Comparison of ENCODE assay signal across 7 mouse cellular contexts in genomic region chr4:139252051-139252760, GRCm38 (mm10). TPM values are rescaled to one million over a fixed set of nuclear protein-coding genes. Genes with fewer than 3 reads are reported as not detected.
A peak's percentile ranks its signal among the peaks of the same experiment; 100 is the strongest.
DNase-seq lines count a peak whose midpoint lies in the region; ATAC-seq and TF ChIP-seq lines count a peak whose summit lies in the region.

No protein-coding gene starts in this region.

- TF ChIP-seq POLR2A in cortical plate, adult 2 months (IDR thresholded peaks at IDR 0.05; ENCODE audit: extremely low read depth, insufficient read depth, low read length), result no peak

- ATAC-seq in intestine, embryonic 14.5 days (replicated peaks; ENCODE audit: low FRiP score, low TSS enrichment, low read depth), result peak; percentile 67
- 0 out of 2 replicates have a peak, but pooled peaks have one; percentile 50 for ATAC-seq in midbrain, embryonic 11.5 days (ENCODE audit: low FRiP score)

- H3K4me2 ChIP-seq in intestine, embryonic 14.5 days (ENCODE audit: low read length), result 0 out of 2 replicates have a peak overlapping the region, but pooled peaks have one; percentile 15
- no peak overlapping the region for H3K4me2 ChIP-seq in midbrain, embryonic 11.5 days

- intact Hi-C loops in gastrocnemius, postnatal 14 days (cut with DNase I; ENCODE audit: low total_unique reads), result loop anchor here (5.0 kb wide), 1 partner anchor 165 kb away; no protein-coding TSS in a partner anchor
- intact Hi-C loops in left cerebral cortex, postnatal 14 days (cut with DNase I), result loop anchor here (10.0 kb wide), 1 partner anchor 157 kb away; the partner anchor contains the start of gene Nbl1

- H3K36me3 ChIP-seq in intestine, embryonic 14.5 days (ENCODE audit: control insufficient read depth, insufficient read depth, low read length), result peaks cover 21% of the 10 kb centered on the region
- H3K36me3 ChIP-seq in midbrain, embryonic 11.5 days (ENCODE audit: control insufficient read depth, insufficient read depth, low read length), result no peaks in the 10 kb centered on the region

- TF ChIP-seq CTCF in cortical plate, adult 2 months (IDR thresholded peaks at IDR 0.05; ENCODE audit: extremely low read depth, insufficient read depth, low read length), result peak; percentile 60

- no peaks in the 10 kb centered on the region for H3K27me3 ChIP-seq in intestine, embryonic 14.5 days (replicated peaks; ENCODE audit: control insufficient read depth, insufficient read depth, low read length)
- H3K27me3 ChIP-seq in midbrain, embryonic 11.5 days (ENCODE audit: control insufficient read depth, insufficient read depth, low read length), result no peaks in the 10 kb centered on the region

- no peak overlapping the region for H3K27ac ChIP-seq in cortical plate, adult 2 months (ENCODE audit: insufficient read depth, low read length)
- peak overlapping the region; percentile 83 for H3K27ac ChIP-seq in intestine, embryonic 14.5 days (ENCODE audit: low read depth)
- no peak overlapping the region for H3K27ac ChIP-seq in midbrain, embryonic 11.5 days (ENCODE audit: low read depth, low read length)

- no peaks in the 10 kb centered on the region; the same call in 1 of the 2 replicates for H3K4me1 ChIP-seq in cortical plate, adult 2 months (ENCODE audit: control insufficient read depth, insufficient read depth, low read length)
- H3K4me1 ChIP-seq in intestine, embryonic 14.5 days (replicated peaks; ENCODE audit: control insufficient read depth, insufficient read depth, low read length), result peaks cover 48% of the 10 kb centered on the region
- H3K4me1 ChIP-seq in midbrain, embryonic 11.5 days (ENCODE audit: control insufficient read depth, insufficient read depth, low read length), result peaks cover 8% of the 10 kb centered on the region; the same call in 1 of the 2 replicates

- H3K9me3 ChIP-seq in intestine, embryonic 14.5 days (ENCODE audit: control insufficient read depth, low read length), result no peaks in the 10 kb centered on the region
- H3K9me3 ChIP-seq in midbrain, embryonic 11.5 days (ENCODE audit: control insufficient read depth, low read length), result no peaks in the 10 kb centered on the region

- no peak overlapping the region for H3K4me3 ChIP-seq in cortical plate, adult 2 months (ENCODE audit: insufficient read depth, low read length)
- no peak overlapping the region for H3K4me3 ChIP-seq in intestine, embryonic 14.5 days (ENCODE audit: low read depth, low read length)
- H3K4me3 ChIP-seq in midbrain, embryonic 11.5 days (ENCODE audit: low read depth, low read length), result no peak overlapping the region

- 37% methylated on average over 22 of the region's 22 CpGs for WGBS in intestine, embryonic 14.5 days
- WGBS in midbrain, embryonic 11.5 days, result 60% methylated on average over 22 of the region's 22 CpGs

- peak overlapping the region; percentile 39; the same call in 1 of the 2 replicates for H3K9ac ChIP-seq in intestine, embryonic 14.5 days (ENCODE audit: low read length)
- no peak overlapping the region for H3K9ac ChIP-seq in midbrain, embryonic 11.5 days (ENCODE audit: low read length)

- peak; percentile 92 to 97 for DNase-seq in adrenal gland, adult (ENCODE audit: inconsistent age in 2 of 2, low spot score in 1 of 2)
- peak; percentile 77 for DNase-seq in gastrocnemius, postnatal 14 days
- DNase-seq in intestine, embryonic 14.5 days (ENCODE audit: low spot score), result peak; percentile 92
- DNase-seq in left cerebral cortex, postnatal 14 days (ENCODE audit: low spot score in 2 of 2), result peak; percentile 69 to 75
- peak; percentile 90 for DNase-seq in midbrain, embryonic 11.5 days (ENCODE audit: low spot score, missing footprints)
- peak; percentile 74 for DNase-seq in skeletal muscle tissue, adult 2 months (ENCODE audit: low read depth, low spot score)

RNA-seq across cellular contexts. Expression of gene Pqlc2, which starts 58.3 kb away (rescaled TPM):
- 23.3 and 23.9 TPM in 2 replicates for polyA plus RNA-seq in cortical plate, adult 2 months (2012; rRNA removed)
- total RNA-seq in gastrocnemius, postnatal 14 days (2021), result 1 to 10 TPM; 6.0 to 6.4 TPM
- 15.9 and 17.1 TPM in 2 replicates for polyA plus RNA-seq in intestine, embryonic 14.5 days (2014; fragmentation: Nextera tagmentation; extraction: Ambion mirVana)
- 10 to 100 TPM; 15.1 to 15.4 TPM for total RNA-seq in left cerebral cortex, postnatal 14 days (2021)
- polyA plus RNA-seq in midbrain, embryonic 11.5 days (2014; fragmentation: Nextera tagmentation; extraction: Ambion mirVana), result 12.7 and 12.9 TPM in 2 replicates

RNA-seq across cellular contexts. Expression of gene Akr7a5, which starts 58.3 kb away (rescaled TPM):
- 16.8 and 17.5 TPM in 2 replicates for polyA plus RNA-seq in cortical plate, adult 2 months (2012; rRNA removed)
- total RNA-seq in gastrocnemius, postnatal 14 days (2021), result 10 to 100 TPM; 34.2 to 37.4 TPM
- 133 and 140 TPM in 2 replicates for polyA plus RNA-seq in intestine, embryonic 14.5 days (2014; fragmentation: Nextera tagmentation; extraction: Ambion mirVana)
- 10 to 100 TPM; 26.7 to 28.9 TPM for total RNA-seq in left cerebral cortex, postnatal 14 days (2021)
- 71.6 and 78.5 TPM in 2 replicates for polyA plus RNA-seq in midbrain, embryonic 11.5 days (2014; fragmentation: Nextera tagmentation; extraction: Ambion mirVana)

RNA-seq across cellular contexts. Expression of gene Capzb, which starts 59.5 kb away (rescaled TPM):
- 229 and 234 TPM in 2 replicates for polyA plus RNA-seq in cortical plate, adult 2 months (2012; rRNA removed)
- 100 to 1,000 TPM; 590 to 617 TPM for total RNA-seq in gastrocnemius, postnatal 14 days (2021)
- polyA plus RNA-seq in intestine, embryonic 14.5 days (2014; fragmentation: Nextera tagmentation; extraction: Ambion mirVana), result 313 and 325 TPM in 2 replicates
- 100 to 1,000 TPM; 394 to 398 TPM for total RNA-seq in left cerebral cortex, postnatal 14 days (2021)
- polyA plus RNA-seq in midbrain, embryonic 11.5 days (2014; fragmentation: Nextera tagmentation; extraction: Ambion mirVana), result 244 and 249 TPM in 2 replicates
